Mouse (Mus musculus): ENCODE measurements around the gene Cyp2f2. TPM values are rescaled to one million over a fixed set of nuclear protein-coding genes. Genes with fewer than 3 reads are reported as not detected.

The Cyp2f2 gene
- total RNA-seq (2022): 100 to 1,000 TPM in 2 of 4 experiments, 1 to 10 TPM in 2; 4.1 to 631 (median 184) TPM

DNA sequence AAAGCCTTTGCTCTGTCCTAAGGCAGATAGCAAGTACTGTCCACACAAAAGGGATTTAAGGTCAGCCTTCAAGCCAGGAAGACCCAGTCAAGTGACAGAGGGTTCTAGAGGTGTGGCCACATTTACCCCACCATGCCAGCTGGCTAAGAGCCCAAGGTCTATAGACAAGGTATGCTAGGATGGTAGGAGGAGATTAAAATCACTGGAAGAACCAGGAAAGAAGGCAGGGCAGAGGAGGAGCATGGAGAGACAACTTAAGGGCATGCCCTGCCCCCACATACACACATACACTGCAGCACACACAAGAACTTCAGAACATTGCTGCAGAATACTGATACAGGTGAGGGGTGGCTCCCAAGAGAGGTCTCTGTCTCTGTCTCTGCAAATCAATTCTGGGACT is at the start of gene Cyp2f2:
TSS of gene Cyp2f2 (plus strand) at position 234 of the 400 bp plus-strand sequence.
- DNase-seq: peak; percentile 72

DNA sequence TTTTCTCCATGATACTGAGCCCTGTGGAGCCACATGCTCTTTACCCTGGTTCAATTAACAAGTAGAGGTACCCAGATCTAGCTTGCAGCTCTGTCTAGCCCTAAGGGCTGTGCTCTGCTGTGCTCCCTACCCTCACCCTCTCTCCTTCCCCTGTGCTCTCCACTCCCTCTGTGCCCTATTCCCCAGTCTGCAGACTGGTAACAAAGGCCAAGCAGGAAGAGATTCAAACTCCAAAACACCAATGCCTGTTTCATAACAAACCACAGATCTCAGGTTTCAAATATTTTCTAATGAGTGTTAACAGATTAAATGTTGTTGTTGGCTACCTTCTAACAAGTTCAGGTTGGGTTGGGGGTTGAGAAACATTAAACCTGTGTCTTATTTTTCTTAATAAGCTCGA is 41.1 kb upstream of the Cyp2f2 start:
- no peak for DNase-seq

DNA sequence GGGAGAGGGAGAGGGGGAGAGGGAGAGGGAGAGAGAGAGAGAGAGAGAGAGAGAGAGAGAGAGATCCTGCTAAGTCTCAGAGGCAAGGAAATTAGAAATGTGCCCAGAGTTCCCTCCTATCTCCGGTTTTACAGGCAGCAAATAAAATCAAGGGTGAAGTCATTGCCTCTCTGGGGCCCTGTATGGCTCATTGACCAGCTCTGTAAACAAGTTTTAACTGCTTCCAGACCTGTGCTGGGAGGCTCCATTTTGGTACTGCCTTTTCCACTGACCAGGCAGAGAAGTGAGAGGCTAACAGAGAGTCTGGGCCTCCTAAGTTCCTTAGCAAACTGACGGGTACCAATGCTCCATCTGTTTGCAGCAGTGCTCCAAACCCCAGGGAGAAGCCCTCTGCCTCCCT is 38.1 kb upstream of the Cyp2f2 start:
- no peak for DNase-seq

DNA sequence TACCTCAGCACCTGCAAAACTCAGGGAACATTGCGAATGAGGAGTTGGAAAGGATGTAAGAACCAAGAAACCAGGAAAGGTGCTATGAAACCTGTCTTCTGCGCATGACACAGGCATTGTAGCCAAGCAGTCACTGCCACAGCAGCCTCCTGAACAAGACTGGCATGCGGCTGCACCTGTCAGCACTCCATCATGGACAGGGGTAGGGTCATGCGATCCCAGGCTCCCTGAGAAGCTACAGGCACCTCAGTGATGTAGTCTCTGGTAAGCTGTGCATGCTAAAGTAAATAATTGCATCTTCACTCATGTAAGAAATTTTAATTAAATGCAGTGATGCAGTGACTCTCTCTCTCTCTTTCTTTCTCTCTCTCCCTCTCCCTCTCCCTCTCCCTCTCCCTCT is 28.7 kb upstream of the Cyp2f2 start:
- no peak for DNase-seq

DNA sequence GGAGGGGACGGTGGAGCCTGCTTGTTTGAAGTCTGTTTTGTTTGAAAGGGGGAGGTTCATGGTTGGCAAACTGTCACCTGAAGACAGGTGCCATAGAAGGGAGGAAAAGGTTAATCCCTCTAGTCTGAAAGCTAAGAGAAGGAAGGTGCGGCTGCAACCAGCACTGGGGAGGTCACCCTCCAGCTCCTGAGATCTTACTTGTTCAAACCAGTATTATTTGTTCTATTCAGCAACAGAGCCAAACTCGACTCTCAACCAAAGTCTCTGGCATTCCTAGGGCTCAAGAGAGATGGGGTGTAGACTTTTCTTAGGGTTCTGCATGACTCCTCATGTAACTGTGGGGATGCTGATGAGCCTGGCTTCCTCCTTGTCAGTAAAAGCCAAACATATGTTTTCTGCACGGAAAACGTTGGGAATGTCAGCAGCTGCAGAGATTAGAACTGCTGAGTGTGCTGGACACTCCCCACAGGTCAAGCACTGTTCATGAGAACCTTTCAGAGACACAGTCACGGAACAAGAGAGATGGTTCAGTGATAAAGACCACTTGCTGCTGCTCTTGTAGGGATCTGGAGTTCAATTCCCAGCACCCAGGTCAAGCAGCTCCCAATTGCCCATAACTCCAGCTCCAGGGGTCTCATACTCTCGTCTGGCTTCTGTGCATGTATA is 27.5 kb upstream of the Cyp2f2 start:
- no peak for DNase-seq

DNA sequence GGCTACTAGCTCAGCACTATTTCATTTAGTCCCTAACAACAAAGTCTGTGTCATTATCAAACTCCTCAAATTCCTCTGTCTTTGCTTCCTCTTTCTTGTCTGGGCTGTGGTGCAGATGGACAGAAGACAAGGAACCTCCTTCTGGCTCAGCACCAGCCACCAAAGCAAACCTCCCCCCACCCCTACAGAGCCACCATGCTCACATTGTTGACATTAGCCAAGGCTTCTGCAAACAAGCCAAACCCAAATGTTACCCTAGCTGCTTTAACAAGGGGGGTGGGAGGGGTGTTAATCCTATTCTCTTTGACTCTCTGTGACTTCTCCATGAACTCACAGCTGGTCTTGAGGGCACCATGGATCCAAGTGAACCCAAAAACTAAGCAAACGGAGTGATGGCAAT is 26.8 kb upstream of the Cyp2f2 start:
- no peak for DNase-seq

DNA sequence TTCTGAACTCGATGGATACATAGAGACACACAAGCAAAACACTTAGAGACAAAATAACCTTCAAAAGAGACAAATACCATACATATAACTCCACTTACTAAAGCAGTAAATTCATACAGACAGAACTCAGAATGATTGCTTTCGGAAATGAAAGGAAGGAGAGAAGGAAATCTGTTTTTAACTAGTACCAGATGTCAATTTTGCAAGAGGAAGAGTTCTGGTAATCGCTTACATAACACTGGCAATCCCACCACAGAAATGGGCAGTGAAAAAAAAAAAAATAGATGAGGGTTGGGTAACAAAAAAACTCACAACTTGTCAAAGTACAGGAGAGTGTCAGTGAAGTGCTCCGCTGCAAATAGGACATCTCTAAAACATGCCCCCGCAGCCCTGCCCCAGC is 14.8 kb upstream of the Cyp2f2 start:
- DNase-seq: no peak

DNA sequence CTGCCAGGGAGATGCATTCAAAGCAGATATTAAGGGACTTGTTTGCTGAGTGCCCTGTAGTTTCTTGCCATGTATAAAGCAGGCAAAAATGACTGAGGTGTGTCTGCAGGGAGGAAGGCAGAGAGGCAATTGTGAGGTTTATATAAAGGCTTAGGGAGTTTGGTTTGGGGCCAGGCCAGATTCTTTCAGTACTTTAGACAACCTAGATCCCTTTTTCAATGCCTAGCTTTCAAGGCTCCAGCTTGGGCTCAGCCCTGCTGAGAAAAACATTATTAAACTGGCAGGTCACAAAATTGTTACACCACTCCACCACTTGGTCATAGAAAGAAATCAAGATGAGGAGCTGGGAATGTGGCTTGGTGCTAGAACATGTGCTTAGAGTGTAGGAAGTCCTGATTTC is 9.4 kb upstream of the Cyp2f2 start:
- DNase-seq: no peak

DNA sequence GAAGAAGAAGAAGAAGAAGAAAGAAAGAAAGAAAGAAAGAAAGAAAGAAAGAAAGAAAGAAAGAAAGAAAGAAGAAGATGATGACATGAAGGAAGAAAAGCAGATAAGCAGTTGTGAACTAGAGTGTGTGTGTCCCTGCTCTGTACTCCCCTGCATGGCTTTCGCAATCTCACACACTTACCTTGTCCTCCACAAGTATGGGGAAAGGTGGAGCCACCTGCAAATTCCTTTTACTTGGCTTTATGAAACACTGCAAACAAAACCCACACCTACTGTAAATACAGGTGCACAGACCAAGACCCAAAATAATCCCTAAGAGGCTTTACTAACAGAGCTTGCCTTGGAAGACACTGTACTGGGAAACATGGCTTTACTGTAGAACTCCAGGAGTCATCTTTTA is 8.7 kb upstream of the Cyp2f2 start:
- no peak for DNase-seq

DNA sequence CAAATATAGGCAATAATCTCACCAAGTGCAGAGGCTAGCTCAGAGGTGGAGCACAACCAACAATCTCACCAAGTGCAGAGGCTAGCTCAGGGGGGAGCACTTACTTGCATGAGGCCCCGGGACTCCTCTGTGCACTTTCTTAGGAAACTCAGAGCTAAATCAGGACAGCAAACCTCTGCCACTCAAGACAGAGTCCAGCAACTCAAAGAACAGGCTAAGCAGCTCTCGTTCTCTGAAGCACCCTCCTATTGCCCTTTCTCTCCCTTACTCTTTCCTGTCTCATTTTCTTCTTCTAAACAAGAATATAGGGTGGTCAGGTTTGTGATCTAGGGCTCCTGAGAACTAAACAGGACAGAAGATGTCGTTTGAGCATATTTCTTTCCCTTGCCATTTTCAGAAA is 7.7 kb upstream of the Cyp2f2 start:
- no peak for DNase-seq

DNA sequence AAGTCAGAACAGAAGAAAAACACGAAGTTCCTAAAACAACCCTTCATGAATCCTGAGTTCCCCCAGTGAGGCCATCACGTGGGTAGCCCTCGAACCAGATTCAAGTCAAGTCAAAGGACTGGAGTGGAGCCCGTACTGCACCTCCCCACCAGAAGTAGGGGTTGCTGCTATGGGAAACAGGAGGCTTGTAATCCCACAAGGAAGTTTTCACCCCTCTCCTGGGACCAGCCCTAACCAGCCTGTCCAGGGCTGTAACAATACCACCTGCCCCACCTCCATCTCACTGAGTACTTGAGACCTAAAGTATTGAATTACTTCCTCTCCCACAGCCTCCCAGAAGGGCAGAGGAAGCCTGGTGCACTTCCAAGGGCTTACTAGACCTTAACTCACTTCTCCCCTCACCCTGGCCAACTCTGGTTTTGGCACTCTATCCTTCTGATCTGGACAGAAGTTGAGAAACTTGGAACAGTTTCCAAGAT is 1.6 kb upstream of the Cyp2f2 start:
- peak; percentile 41 for DNase-seq

DNA sequence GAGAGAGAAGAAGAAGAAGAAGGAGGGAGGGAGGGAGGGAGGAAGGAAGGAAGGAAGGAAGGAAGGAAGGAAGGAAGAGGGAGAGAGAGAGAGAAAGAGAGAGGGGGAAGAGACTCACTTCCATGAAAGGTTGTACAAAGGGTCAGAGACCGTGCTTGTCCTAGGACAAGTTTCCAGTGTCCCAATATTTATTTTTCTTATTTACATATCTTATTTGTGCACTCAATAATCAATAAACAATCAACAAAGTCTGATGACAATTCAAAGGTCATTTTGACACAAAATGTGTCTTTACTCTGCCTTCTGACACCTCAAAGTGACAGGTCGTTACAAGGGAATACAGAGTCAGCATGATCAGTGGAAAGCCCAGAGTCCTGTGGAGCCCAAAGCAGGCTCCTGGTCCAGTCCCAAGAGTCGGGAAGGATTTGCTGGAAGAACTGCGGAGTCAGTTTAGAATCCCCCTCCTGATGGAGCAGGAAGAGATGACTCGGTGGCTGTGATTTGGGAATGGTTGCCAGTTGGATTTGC is 4.7 kb downstream of the Cyp2f2 start:
- no peak for DNase-seq

DNA sequence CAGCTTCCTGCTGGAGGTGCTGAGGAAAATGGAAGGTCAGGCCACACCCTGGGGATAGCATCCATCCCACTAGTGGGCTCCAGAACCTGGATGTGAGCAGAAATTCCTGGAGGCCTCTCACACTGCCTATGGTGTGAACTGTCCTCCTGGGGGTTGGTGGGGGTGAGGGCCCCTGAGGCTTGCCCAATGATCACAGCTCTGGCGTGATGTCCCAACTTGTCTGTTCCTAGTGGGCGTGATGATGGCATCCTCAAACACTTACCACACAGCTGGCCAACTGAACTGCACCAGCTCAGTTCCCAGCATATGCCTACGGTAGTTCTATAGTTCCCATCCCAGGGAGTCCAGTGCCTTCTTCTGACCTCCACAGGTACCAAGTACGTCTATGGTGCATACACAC is 5.3 kb downstream of the Cyp2f2 start:
- no peak for DNase-seq

DNA sequence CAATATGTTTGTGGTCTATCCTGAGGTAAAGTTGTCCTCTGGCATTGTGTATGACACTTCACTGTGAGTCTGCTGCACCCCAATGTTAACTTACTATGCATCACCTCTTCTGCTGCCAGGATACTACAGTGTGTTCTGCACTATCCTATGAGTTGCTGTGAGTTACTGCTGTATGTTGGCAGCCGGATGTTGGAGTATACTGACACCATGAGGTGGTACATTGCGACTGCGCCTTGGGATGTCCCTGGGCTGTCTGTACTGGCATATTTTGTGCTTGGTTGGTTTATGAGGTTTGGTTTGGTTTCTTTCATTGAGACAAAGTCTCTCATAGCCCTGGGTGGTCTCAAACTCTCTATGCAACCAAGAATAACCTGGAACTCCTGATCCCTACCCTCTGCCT is 8.5 kb downstream of the Cyp2f2 start:
- no peak for DNase-seq

DNA sequence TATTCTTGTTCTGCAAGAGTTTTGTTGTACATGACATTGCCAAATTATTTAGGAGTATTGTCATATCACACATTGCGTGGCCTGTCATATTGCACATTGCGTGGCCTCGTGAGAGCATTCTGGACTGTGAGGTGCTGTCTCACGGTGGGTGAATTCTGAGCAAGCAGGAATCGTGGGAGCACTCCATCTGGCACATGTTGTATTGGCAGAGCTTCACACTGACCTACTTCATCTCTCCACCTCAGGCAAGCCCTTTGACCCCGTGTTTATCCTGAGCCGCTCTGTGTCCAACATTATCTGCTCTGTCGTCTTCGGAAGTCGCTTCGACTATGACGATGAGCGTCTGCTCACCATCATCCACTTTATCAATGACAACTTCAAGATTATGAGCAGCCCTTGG is 9.2 kb downstream of the Cyp2f2 start:
- no peak for DNase-seq

DNA sequence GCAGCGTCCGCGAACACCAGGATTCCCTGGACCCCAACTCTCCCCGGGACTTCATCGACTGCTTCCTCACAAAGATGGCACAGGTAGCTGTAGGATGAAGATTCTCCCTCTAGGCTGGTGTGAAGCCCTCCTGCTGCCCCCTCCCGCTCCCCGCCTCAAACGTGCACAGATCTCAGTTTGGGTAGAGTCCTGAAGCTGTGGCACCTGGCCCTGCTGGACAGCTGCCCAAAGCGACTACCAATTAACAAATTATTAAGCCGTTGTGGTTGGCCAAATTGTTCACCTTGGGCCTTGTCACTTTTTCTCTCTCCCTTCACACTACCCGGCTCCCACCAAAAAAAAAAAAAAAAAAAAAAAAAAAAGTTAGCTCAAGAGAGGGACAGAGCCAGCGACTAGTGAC is 10.1 kb downstream of the Cyp2f2 start:
- DNase-seq: no peak

DNA sequence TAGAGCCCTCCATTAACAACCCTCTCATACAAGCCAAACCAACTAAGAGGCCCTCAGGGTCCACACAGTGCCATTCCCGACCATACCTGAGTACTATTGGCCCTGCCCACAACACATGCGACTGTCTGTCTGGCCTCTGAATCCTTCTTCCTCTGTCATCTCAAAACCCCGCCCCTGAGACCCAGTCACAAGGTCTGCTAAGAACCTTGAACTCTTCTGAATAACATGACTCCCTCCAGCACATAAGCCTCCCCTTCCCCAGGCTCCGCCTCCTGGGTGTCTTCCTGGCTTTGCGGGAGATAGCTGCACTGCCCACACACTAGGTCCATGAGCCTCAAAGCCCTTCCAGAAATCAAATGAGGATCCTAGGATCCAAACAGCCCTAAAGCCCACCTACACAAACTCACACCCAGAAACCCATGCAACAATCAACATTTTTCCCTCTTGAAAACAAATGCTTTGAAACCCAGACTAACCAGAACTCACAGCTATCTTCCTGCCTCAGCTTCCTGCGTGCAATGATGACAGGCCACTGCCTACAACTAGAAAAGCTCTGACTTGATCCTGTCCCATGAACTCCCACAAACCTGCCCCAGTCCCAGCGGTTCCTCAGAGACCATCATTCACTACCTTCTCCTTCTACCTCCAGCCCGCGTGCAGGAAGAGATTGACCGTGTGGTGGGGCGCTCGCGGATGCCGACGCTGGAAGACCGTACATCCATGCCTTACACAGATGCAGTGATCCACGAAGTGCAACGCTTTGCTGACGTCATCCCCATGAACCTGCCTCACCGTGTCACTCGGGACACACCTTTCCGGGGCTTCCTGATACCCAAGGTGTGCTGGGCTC is 11.0 kb downstream of the Cyp2f2 start:
- DNase-seq: no peak

DNA sequence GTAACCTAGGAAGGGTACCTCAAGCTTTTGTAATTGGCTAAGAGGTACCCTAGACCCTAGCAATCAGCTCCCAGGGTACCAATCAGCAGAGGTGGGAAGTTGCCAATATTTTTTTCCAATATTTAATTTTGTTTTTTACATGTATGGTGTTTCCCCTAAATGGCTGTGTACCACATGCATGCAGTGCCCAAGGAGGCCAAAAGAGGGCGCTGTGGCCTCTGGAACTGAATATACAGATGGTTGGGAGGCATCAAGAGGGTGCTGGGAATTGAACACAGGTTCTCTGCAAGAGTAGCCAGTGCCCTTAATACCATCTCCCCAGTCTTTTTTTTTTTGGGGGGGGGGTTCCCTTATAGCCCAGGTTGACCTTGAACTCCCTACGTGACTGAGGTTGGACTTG is 11.7 kb downstream of the Cyp2f2 start:
- no peak for DNase-seq

DNA sequence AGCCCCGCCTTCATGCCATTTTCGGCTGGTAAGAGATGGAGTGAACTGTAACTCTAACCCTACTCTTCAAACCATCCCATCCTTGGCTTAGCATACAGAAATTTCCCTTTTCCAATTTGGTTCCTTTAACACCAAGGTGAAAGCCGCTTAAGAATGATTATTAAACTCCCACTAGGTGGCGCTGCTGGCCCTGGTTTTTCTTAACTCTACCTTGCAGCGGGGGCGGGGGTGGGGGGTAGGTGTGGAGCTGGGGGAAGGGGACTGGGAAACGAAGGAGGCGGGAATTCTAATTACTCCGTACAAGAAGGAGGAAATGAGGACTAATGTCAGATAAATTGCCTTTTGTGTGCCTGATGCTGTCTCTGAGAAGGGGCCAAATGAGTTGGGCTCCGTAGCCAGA is 12.9 kb downstream of the Cyp2f2 start:
- DNase-seq: no peak

DNA sequence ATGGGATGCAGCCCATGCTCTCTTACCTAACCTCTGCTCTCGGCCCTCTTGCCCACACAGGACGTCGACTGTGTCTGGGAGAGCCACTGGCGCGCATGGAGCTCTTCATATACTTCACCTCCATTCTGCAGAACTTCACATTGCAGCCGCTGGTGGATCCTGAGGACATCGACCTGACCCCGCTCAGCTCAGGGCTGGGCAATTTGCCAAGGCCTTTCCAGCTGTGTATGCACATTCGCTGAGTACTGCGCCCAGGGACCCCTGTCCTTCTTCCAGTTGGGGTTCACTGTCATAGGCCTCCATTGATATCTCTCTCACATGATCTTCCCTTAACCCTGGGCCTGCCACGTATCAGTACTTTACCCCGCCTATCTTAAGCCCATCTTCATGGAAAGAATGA is 13.4 kb downstream of the Cyp2f2 start:
- DNase-seq: no peak

DNA sequence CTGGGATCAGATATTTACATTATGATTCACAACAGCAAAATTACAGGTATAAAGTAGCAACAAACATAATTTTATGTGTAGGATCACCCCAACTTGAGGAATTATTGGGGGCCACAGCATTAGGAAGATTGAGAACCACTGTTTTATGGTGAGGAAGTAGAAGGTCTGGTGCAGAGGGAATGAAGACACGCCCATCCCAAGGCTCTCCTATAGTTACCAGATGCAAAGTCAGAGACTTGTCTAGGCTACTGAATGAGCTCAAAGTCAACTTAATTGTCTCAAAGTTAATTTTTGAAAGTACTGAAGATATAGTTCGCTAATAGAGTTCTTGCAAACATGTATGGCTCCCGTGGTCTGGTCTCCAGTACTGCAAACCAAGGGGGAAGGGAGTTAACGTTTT is 14.0 kb downstream of the Cyp2f2 start:
- no peak for DNase-seq

DNA sequence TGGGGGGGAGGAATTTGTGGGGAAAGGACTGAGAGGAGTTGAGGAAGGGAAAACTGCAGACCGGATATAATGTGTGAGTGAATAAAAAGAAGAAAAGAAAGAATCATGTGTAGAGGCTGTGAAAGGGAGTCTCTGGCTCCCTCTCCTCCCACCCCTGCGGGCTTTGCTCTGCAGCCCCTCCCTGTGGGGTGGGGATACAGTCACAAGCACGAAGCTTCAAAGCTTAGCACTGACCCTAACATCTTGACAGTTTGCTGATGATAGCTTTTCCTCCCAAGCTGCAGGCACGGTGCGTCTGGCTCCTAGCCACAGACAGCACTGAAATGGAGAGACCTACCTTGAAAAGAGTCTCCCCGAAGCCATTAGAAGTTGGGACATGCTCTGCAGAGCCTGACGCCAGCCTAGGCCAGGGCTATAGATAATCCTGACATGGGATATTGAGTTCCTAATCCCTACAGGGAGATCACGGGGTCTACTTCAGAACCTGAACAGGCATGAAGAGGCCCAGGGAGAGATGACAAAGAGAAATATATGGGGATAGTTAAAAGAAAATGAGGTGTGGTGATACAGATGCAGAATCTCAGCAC is 16.8 kb downstream of the Cyp2f2 start:
- no peak for DNase-seq

DNA sequence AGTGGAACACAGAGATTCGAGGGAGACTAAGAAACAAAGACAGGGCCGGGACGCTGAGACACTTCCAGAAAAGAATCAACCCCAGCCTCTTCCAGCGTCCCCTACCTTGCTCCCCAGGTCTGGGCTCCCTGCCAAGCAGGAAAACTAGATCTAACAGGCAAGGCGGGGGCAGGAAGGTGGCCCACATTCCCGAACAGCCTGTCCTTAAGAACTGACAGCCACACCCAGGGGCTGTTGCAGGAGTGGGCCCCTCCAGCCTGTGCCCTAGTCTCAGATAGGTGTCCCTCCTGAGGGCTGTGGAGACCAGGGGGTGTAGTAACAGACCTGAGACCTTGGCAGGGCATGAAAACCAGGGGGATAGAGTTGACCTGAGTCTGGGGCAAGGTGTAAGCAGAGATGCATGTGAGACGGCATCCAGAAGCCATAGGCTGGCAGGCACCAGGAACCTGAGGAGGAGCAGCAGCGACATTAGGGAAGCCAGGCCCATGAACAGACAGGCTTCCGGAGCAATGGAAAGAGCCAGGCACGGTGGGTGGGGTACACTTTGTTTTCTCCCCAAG is 33.6 kb downstream of the Cyp2f2 start, which contains the start of gene Cyp2t4:
TSS of gene Cyp2t4 (plus strand) at position 510 of the 560 bp plus-strand sequence.
- DNase-seq: no peak
